Mouse (Mus musculus) adrenal gland (tissue): ENCODE measurements around the gene Olfr90.

Source experiments
- intact Hi-C: fragments of 180-260 bp; cut with DNase I; formaldehyde crosslinking; loops from one replicate; pipeline ENCODE4 v1.15.1; 2025

Olfr90 gene

DNA sequence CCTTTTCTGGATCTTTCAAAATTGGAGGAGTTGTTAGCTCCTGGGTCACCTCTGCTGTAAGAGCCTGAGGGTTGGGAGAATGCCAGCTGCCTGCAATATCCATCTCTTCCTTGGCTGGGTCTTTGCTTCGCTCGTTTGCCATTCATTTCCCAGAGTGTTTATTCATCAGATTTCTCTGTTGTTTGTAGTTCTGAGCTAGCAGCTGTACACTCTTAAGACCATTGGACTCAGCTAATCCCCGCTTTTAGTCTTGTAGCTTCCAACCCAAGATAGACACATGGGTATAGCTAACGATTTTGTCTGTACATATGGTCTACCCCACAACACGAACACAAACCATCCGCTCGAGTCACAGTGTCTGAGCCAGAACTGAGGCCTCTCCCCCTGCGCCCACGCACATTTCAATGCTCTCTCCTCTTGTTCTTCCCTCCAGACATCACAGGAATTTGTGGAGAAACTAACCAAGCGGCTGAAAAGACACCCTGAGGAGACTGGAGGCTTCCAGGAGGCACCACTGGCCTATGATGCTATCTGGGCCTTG lies 26.1 kb downstream of the Olfr90 start:
- intact Hi-C loops, result no loop called here

- intact Hi-C loops, result no loop called here
Measured at GRCm38 (mm10) chr17:37061435-37061834, 26.9 kb downstream of the Olfr90 start.

GRCm38 (mm10) chr17:37056957-37057356 lies 31.3 kb downstream of the Olfr90 start:
- intact Hi-C loops, result no loop called here

DNA sequence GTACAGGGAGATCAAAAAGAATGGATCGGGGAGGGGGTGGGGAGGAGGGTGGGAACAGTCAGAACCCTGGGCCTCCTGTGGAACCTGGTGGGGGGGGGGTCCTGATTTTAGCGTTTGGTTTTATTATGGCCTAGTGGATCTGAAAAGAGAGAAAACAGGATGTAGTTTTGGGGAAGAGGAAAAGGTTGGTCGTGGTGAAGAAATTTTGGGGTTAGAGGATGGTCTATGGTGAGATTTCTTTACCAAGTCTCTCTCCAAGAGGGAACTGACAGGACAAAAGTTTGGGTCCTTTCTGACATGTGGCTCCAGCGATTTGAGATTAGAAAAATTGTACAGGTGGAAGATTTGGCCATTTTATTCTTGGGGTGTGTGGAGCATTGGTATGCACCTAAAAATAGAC lies 36.6 kb downstream of the Olfr90 start:
- intact Hi-C loops, result no loop called here

DNA sequence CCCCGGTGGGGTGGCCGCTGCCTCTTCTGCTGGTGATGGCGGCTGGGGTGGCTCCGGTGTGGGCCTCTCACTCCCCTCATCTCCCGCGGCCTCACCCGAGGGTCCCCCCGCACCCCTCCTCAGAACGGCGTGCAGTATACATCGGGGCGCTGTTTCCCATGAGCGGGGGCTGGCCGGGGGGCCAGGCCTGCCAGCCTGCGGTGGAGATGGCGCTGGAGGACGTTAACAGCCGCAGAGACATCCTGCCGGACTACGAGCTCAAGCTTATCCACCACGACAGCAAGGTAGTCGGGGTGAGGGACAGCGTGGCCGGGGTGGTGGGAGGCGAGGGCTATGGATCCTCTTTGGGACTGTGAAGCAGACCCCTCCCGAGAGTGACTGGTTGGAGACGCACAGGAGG lies 37.4 kb downstream of the Olfr90 start:
- intact Hi-C loops, result no loop called here

GRCm38 (mm10) chr17:37050399-37050798 lies 37.9 kb downstream of the Olfr90 start:
- intact Hi-C loops, result no loop called here

DNA sequence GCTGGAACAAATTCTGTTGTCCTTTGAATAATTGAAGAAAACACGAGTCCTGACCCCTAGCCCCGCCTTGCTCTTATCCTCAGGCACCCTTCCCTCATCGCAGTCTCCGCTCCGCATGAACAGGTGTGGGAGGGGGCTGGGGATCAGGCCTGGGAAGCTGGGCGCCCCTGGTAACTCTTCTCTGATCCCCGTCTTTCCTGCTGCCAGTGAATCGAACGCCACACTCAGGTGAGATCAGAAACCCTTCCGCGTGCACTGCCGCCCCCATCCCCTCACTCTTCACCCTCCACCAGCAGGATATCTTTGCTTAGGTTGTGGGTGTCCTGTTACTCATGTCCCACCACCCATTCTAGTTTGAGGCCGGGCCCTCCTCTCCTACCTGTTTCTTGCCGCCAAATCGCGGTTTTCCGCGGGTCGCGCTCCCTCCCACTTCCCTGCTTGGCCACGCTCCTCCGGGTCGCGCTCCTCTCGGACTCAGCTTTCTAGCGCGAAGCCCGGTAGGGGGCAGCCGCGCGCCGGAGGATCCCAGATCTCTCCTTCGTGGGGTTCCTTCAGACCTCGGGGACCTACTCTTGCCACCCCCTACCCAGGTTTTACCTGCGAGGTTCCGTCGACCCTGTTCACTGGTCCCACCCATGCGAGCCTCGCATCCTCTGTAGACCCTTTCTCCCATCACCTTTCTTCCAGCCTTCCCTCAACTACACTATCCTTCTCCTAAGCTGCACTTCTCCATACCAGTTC lies 38.6 kb downstream of the Olfr90 start:
- intact Hi-C loops, result loop anchor here (5.0 kb wide), 3 partner anchors 52 to 157 kb away; partner anchors contain the start of gene Trim40

GRCm38 (mm10) chr17:37048383-37048782 lies 39.9 kb downstream of the Olfr90 start:
- intact Hi-C loops, result loop anchor here (5.0 kb wide), 3 partner anchors 51 to 156 kb away; partner anchors contain the start of gene Trim40

GRCm38 (mm10) chr17:37047981-37048380 lies 40.3 kb downstream of the Olfr90 start:
- intact Hi-C loops, result loop anchor here (5.0 kb wide), 3 partner anchors 51 to 156 kb away; partner anchors contain the start of gene Trim40

DNA sequence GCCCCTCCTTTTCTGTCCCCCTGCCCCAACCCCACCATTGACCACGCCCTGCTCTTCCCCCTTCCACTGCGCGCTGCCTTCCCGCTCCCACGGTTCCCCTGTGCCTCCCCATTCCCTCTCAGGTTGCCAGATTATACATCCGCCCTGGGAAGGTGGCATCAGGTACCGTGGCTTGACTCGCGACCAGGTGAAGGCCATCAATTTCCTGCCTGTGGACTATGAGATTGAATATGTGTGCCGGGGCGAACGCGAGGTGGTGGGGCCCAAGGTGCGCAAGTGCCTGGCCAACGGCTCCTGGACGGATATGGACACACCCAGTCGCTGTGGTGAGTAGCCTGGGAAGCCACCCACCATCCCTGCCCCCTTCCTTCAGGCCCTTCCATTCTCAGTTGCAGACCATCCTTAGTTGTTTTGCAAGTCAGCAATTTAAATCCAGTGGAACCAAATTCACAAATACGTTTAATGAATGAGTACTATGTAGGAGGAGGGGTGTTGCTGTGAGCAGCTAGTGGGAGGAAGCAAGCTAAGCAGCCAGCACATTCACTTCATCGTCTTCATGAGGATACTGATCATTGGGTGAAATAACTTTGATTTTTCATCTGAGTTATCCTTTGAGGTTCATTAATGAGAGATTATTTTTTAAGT lies 40.8 kb downstream of the Olfr90 start:
- intact Hi-C loops, result loop anchor here (5.0 kb wide), 3 partner anchors 50 to 155 kb away; partner anchors contain the start of gene Trim40

DNA sequence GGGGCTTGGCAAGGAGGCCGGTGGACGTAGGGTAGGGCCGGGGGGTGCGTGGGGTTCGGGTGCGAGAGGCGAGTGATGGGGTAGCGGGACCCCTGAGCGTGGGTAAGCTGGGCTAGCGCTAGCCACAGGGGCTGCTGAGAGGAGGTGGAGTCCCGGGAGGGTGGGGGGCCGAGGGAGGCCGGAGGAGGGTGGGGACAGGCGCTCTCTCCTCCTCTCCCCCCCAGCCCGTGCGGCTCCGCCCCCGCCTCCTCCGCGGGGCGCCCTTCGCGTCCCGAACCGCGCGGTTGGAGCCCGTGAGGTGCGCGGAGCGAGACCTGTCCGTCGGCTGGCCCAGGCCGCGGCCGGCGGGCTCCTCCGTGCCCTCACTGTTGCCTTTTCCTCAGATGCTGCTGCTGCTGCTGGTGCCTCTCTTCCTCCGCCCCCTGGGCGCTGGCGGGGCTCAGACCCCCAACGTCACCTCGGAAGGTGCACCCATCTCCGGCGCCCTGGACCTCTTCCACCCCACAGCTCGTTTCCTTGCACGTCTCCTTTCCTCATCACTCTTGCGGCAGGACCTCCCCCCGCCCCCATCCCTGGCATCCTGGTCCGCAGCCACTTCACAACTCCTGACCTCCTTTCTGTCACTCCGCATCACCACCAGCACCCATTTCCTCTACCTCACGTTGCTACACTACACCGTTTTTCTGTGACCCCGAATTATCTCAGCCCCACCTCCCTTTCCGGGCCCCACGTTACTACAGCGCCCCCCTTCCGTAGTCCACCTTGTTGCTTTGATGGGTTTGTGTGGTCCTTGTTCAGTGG lies 41.8 kb downstream of the Olfr90 start:
- intact Hi-C loops, result loop anchor here (5.0 kb wide), 3 partner anchors 49 to 154 kb away; partner anchors contain the start of gene Trim40

DNA sequence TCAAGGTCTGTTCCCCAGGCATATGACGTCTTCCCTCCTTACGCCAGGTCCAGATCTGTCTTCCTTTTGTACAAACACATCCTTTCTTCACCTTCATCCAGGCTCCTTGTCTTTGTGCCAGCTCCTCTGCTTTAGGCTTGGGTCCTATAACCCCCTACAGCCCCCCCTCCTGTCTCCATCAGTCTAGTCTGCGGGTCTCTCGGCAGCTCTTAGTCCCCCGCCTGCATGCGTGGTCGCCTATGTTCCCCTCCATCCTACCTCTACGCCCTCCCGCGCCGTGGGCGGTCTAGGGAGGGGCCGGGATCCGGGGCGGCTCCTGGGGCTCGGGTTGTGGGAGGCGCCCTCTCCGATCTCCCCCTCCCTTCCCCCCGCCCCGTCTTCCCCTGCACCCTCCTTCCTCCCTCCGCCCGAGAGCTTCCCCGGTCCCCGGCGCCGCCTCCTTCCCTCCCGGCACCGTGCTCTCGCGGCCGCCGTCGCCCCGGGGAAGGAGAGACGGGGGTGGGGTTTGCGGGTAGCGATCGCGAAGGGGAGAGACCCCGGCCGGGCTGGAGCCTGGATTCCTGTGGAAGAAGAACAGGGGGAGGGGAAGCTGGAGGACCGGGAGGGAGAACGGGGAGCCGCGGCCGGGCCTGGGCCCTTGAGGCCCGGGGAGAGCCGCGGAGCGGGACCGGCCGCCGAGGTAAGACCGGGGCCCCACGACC lies 42.5 kb downstream of the Olfr90 start, which contains the start of gene Gabbr1:
Gene Gabbr1, plus strand, starts transcription at position 356 of the 701 bp plus-strand sequence.
- intact Hi-C loops, result loop anchor here (5.0 kb wide), 3 partner anchors 48 to 153 kb away; partner anchors contain the start of gene Trim40

- intact Hi-C loops, result loop anchor here (5.0 kb wide), 4 partner anchors 37 to 152 kb away; partner anchors contain the start of gene Trim40
Measured at GRCm38 (mm10) chr17:37044651-37045244, 43.6 kb downstream of the Olfr90 start.

GRCm38 (mm10) chr17:37039127-37039894 lies 49.0 kb downstream of the Olfr90 start:
- intact Hi-C loops, result no loop called here
